Mouse (Mus musculus): ENCODE measurements around the gene Dnajb5. TPM values are rescaled to one million over a fixed set of nuclear protein-coding genes. Genes with fewer than 3 reads are reported as not detected.

Gene Dnajb5
- total and polyA plus RNA-seq, 2 experiments from 2014 or later: 18.2 to 59.1 TPM

DNA sequence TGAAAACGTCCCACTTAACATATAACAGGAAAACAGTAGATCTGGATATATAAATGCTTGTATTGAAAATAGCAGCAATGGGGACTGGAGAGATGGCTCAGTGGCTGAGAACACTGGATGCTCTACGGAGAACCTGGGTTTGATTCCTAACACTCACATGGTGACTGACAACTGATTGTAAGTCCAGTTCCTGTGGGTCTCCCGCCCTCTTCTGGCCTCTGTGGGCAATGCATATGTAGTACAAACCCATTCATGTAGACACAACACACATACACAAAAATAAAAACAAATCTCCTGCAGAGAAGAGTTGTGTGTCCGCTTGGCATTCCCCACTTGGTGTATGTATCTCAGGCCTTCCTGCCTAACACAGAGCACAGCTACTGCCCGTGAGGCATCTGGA is 21.4 kb upstream of the Dnajb5 start:
- Histone ChIP-seq H3K9ac (replicated peaks; ENCODE audit: low read depth, low read length) (no peak overlapping the region), H3K4me2 (ENCODE audit: low read depth, low read length) (no peak overlapping the region), H3K27ac (ENCODE audit: low read depth) (no peak overlapping the region), H3K4me1 (ENCODE audit: control insufficient read depth, insufficient read depth) (peaks cover 9% of the 10 kb centered on the region), H3K36me3 (replicated peaks; ENCODE audit: control insufficient read depth, insufficient read depth, low read length) (no peaks in the 10 kb centered on the region), H3K9me3 (replicated peaks; ENCODE audit: control insufficient read depth, low read length) (no peaks in the 10 kb centered on the region), H3K4me3 (ENCODE audit: low read depth, low read length) (no peak overlapping the region), H3K27me3 (ENCODE audit: control insufficient read depth, insufficient read depth, low read length) (no peaks in the 10 kb centered on the region)
- TF ChIP-seq CTCF (IDR thresholded peaks at IDR 0.05; ENCODE audit: low read depth) (no peak), EP300 (IDR thresholded peaks at IDR 0.05; ENCODE audit: low read depth) (no peak)
- ATAC-seq (ENCODE audit: insufficient read depth, low read depth) (no peak), DNase-seq (ENCODE audit: low spot score) (no peak)
- 82% methylated on average over 5 of the region's 5 CpGs for WGBS

DNA sequence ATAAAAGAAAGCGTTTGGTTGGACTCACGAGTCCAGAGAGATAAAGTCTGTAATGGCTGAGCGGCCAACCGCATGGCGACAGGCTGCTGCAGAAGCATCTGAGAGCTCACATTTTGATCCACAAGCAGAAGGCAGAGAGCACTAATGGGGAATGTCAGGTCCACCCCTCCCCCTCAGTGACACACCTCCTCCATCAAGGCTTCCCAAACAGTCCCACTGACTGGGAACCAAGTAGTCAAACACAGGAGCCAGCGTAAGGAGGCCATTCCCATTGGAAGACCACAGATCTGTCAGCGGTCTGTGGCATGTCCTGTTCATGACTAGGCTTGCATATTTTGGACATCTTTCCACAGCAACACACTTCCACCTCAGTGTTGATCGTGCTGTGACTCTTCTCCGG is 20.7 kb upstream of the Dnajb5 start:
- Histone ChIP-seq H3K27me3 (ENCODE audit: control insufficient read depth, insufficient read depth, low read length) (no peaks in the 10 kb centered on the region), H3K4me3 (ENCODE audit: low read depth, low read length) (no peak overlapping the region), H3K4me1 (ENCODE audit: control insufficient read depth, insufficient read depth) (peaks cover 13% of the 10 kb centered on the region), H3K27ac (ENCODE audit: low read depth) (no peak overlapping the region), H3K9ac (replicated peaks; ENCODE audit: low read depth, low read length) (no peak overlapping the region), H3K4me2 (ENCODE audit: low read depth, low read length) (no peak overlapping the region), H3K36me3 (replicated peaks; ENCODE audit: control insufficient read depth, insufficient read depth, low read length) (no peaks in the 10 kb centered on the region), H3K9me3 (replicated peaks; ENCODE audit: control insufficient read depth, low read length) (no peaks in the 10 kb centered on the region)
- TF ChIP-seq EP300 (IDR thresholded peaks at IDR 0.05; ENCODE audit: low read depth): no peak
- TF ChIP-seq CTCF (IDR thresholded peaks at IDR 0.05; ENCODE audit: low read depth): no peak
- DNase-seq (ENCODE audit: low spot score) (no peak), ATAC-seq (ENCODE audit: insufficient read depth, low read depth) (no peak)
- 90% methylated on average over 9 of the region's 9 CpGs for WGBS

DNA sequence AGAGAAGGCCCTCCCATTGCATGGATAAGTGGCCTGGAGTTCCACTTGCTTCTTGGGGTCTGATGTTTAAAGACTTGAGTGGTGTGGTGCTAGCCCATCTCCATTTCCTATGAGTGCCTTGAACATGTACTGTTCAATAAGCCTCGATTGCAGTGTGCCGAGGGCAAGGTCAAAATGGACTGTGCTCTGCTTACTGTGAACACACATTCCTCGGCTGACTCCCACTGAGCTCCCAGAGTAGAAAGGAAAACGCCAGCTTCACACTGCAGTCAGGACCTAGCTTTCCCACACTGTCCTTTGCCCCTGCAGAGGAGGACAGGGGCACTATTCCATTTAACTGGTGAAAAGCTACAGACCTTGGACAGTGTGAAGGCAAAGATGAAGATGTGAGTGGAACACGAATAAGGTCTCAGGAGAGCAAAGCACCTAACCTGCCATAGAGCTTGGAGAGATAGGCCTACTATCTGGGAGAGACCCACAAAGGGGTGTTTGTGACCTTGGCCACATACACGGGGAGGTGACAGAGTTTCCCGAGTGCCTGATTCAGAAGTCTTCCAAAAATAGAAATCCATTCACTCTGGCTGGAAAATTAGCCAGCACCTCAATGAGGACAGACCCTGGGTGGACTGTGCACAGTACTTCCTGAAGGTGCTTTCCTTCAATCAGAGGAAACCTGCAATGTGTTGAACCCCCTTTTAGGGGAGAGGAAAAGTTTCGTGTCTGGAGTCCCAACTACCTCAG is 17.2 kb upstream of the Dnajb5 start:
- Histone ChIP-seq H3K4me3 (ENCODE audit: low read depth, low read length) (no peak overlapping the region), H3K27ac (ENCODE audit: low read depth) (peak overlapping the region; percentile 95), H3K4me2 (ENCODE audit: low read depth, low read length) (no peak overlapping the region), H3K9me3 (replicated peaks; ENCODE audit: control insufficient read depth, low read length) (no peaks in the 10 kb centered on the region), H3K9ac (replicated peaks; ENCODE audit: low read depth, low read length) (0 out of 2 replicates have a peak overlapping the region, but pooled peaks have one; percentile 8), H3K4me1 (ENCODE audit: control insufficient read depth, insufficient read depth) (peaks cover 13% of the 10 kb centered on the region), H3K36me3 (replicated peaks; ENCODE audit: control insufficient read depth, insufficient read depth, low read length) (no peaks in the 10 kb centered on the region), H3K27me3 (ENCODE audit: control insufficient read depth, insufficient read depth, low read length) (no peaks in the 10 kb centered on the region)
- ATAC-seq (ENCODE audit: insufficient read depth, low read depth) (peak; percentile 76), DNase-seq (ENCODE audit: low spot score) (peak; percentile 74)
- no peak for TF ChIP-seq CTCF (IDR thresholded peaks at IDR 0.05; ENCODE audit: low read depth)
- TF ChIP-seq EP300 (IDR thresholded peaks at IDR 0.05; ENCODE audit: low read depth): no peak
- WGBS: 24% methylated on average over 8 of the region's 8 CpGs

DNA sequence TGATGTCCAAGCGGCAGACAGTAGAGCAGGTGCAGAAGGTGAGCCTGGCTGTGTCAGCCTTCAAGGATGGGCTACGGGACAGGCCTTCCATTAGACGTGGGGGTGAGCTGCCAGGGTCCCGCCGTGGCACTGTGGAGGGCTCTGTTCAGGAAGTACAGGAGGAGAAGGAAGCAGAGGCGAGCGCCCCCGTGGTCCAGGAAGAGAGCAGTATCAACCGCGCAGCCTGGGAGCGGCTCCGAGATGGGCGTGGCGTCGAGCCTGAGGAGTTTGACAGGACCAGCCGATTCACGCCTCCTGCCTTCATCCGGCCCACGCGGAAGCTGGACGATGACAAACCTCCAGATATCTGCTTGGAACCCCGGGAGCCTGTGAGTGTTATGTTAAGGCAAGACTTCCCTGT is 16.0 kb upstream of the Dnajb5 start:
- WGBS: 5% methylated on average over 22 of the region's 22 CpGs
- H3K9ac ChIP-seq (replicated peaks; ENCODE audit: low read depth, low read length): no peak overlapping the region
- H3K27me3 ChIP-seq (ENCODE audit: control insufficient read depth, insufficient read depth, low read length): no peaks in the 10 kb centered on the region
- peak overlapping the region; percentile 95 for H3K27ac ChIP-seq (ENCODE audit: low read depth)
- no peaks in the 10 kb centered on the region for H3K36me3 ChIP-seq (replicated peaks; ENCODE audit: control insufficient read depth, insufficient read depth, low read length)
- TF ChIP-seq EP300 (IDR thresholded peaks at IDR 0.05; ENCODE audit: low read depth) (no peak), CTCF (IDR thresholded peaks at IDR 0.05; ENCODE audit: low read depth) (peak; percentile 32)
- H3K4me1 ChIP-seq (ENCODE audit: control insufficient read depth, insufficient read depth): peaks cover 13% of the 10 kb centered on the region
- ATAC-seq (ENCODE audit: insufficient read depth, low read depth): peak; percentile 76
- peak overlapping the region; percentile 27 for H3K4me3 ChIP-seq (ENCODE audit: low read depth, low read length)
- peak overlapping the region; percentile 55 for H3K4me2 ChIP-seq (ENCODE audit: low read depth, low read length)
- DNase-seq (ENCODE audit: low spot score): peak; percentile 77
- H3K9me3 ChIP-seq (replicated peaks; ENCODE audit: control insufficient read depth, low read length): no peaks in the 10 kb centered on the region

DNA sequence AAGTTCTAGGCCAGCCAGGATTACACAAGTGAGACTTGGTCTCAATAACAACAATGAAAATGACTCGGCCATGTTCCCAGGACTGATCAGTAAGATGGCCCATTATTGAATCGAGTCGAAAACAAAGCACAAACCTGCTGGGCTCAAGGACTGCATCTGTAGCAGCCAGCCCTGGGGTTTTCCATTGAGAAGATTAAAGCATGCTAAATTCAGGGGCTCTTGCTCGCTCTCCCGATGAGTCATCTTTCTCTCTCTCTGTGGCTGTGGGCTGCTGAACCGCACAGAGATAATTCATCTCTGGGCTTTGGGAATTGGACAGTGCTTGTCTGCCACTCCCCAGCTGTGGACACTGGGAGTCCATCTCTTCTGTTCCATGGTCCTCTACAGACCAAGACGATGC is 8.2 kb upstream of the Dnajb5 start:
- Histone ChIP-seq H3K4me1 (ENCODE audit: control insufficient read depth, insufficient read depth) (no peaks in the 10 kb centered on the region), H3K27ac (ENCODE audit: low read depth) (no peak overlapping the region), H3K9ac (replicated peaks; ENCODE audit: low read depth, low read length) (no peak overlapping the region), H3K9me3 (replicated peaks; ENCODE audit: control insufficient read depth, low read length) (no peaks in the 10 kb centered on the region), H3K4me3 (ENCODE audit: low read depth, low read length) (no peak overlapping the region), H3K36me3 (replicated peaks; ENCODE audit: control insufficient read depth, insufficient read depth, low read length) (no peaks in the 10 kb centered on the region; the same call in 1 of the 2 replicates), H3K4me2 (ENCODE audit: low read depth, low read length) (no peak overlapping the region), H3K27me3 (ENCODE audit: control insufficient read depth, insufficient read depth, low read length) (no peaks in the 10 kb centered on the region)
- WGBS: 59% methylated on average over 7 of the region's 7 CpGs
- ATAC-seq (ENCODE audit: insufficient read depth, low read depth) (no peak), DNase-seq (ENCODE audit: low spot score) (no peak)
- TF ChIP-seq EP300 (IDR thresholded peaks at IDR 0.05; ENCODE audit: low read depth) (no peak), CTCF (IDR thresholded peaks at IDR 0.05; ENCODE audit: low read depth) (no peak)

DNA sequence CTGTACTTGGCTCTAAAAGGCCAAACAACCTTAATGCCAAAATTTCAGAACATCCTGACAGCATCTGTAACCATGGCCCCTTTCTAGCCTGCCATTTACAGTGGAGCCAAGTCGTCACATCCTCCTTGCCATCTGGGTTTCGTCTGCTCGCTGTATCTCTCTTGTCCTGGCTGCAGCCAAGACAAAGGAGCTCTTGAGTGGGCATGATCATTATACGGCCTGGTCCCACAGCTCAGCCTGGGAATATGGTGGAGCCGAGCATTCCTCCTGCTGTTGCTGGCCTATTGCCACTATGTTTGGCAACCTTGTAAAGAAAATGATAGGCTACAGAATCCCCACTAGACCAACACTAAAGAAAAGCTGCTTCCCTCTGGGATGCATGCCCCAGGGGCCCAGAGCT is 6.3 kb upstream of the Dnajb5 start:
- Histone ChIP-seq H3K4me3 (ENCODE audit: low read depth, low read length) (no peak overlapping the region), H3K9me3 (replicated peaks; ENCODE audit: control insufficient read depth, low read length) (no peaks in the 10 kb centered on the region), H3K27ac (ENCODE audit: low read depth) (no peak overlapping the region), H3K9ac (replicated peaks; ENCODE audit: low read depth, low read length) (no peak overlapping the region), H3K36me3 (replicated peaks; ENCODE audit: control insufficient read depth, insufficient read depth, low read length) (no peaks in the 10 kb centered on the region; the same call in 1 of the 2 replicates), H3K4me1 (ENCODE audit: control insufficient read depth, insufficient read depth) (no peaks in the 10 kb centered on the region), H3K4me2 (ENCODE audit: low read depth, low read length) (no peak overlapping the region), H3K27me3 (ENCODE audit: control insufficient read depth, insufficient read depth, low read length) (no peaks in the 10 kb centered on the region)
- TF ChIP-seq CTCF (IDR thresholded peaks at IDR 0.05; ENCODE audit: low read depth) (no peak), EP300 (IDR thresholded peaks at IDR 0.05; ENCODE audit: low read depth) (no peak)
- 46% methylated on average over 5 of the region's 5 CpGs for WGBS
- no peak for ATAC-seq (ENCODE audit: insufficient read depth, low read depth)
- no peak for DNase-seq (ENCODE audit: low spot score)

All from heart, postnatal 0 days (tissue).